Mouse (Mus musculus) layer of hippocampus, adult 9-11 months (tissue): ENCODE data around the gene Hes5.

Experiments
- DNase-seq: peaks from one replicate; pipeline ENCODE4 v3.0.0; 2022

Hes5 gene

DNA sequence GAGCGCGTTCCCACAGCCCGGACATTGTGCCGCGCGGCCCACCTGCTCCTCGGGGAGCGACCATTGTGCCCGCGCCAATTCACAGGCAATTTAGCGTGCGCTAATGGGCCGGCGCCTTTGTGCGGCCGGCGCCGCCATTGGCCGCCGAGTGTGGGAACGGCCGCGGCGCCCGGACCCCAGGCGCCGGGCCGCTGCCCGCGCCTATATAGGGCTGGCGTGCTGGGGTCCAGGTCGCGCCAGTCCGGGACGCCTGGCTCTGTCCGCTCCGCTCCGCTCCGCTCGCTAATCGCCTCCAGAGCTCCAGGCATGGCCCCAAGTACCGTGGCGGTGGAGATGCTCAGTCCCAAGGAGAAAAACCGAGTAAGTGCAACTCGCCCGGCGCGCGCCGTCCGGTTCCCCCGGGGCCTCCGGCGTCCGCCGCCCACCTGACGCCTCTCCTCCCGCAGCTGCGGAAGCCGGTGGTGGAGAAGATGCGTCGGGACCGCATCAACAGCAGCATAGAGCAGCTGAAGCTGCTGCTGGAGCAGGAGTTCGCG, at the start of gene Hes5:
Gene Hes5, plus strand, starts transcription at position 234 of the 536 bp plus-strand sequence.
- peak; percentile 64 for DNase-seq

DNA sequence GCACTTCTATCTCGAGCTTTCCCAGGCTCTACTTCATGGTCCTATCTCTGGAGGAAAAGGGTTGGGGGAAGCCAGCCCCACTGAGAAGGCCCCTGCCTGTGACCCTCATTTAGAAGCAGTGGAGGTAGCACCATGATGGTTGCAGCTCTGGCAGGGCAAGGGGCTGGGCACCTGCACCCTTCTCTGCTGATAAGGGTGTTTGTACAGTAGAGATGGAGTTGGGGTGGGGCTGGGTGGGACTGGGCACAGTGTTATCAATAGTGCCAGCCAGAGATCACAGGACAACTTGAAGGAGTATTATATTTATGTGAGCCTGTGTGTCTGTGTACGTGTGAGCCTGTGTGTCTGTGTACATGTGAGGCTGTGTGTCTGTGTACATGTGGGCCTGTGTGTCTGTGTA, 49.1 kb upstream of the Hes5 start:
- no peak for DNase-seq

DNA sequence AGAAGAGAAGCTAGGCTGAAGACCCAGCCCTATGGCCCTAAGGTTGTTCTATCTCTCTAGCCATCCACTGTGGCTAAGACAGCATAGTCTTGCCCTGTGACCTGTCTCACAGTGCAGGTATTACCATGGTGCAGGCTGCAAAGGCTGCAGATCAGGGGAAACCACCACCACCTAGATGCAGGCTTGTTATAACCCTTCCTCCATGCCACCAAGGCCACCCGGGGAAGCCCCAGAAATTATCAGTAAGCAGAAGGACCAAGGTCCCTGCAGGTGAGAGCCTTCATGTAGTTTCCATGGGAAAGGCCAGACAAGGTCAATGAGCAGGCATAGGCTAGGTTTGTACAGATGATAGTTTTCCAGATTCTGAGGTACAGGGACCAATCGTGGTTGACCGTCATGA, 46.9 kb upstream of the Hes5 start:
- DNase-seq = no peak

DNA sequence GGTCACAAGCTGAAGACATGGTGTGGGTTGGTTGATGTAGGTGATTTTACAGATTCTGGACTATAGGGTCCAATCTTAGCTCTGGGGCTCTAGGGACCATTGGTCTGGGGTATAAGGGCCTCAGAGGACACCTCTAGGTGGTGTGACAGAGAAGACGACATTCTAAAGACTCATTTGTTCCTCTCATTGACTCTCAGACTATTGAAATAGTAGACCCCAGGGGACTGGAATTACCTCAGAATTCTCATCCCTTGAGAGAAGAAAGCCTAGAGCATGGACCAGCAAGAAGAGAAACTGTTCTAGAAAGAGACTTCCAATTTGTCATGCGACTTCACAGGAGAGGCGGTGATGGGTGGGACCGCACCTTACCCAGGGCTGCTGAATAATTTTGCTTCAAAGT, 46.5 kb upstream of the Hes5 start:
- DNase-seq = no peak

DNA sequence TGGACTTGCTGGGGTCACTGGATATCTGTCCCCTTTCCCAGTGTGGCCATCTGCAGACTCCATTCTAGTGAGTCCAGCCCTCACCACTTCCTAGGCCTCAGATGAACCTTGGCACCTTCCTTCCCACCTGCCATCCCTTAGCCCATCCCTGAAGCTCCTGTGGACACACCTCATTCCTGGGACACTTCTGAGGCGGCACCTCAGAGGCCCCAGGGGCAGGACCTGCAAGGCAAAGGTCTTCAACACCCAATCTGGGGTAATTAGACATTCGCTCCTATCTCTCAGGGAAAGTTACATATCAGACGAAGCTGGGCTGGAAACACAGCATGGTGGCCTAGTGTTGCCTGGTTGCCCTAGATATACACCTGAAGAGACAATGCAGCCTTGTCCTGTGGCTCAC, 46.0 kb upstream of the Hes5 start:
- no peak for DNase-seq

DNA sequence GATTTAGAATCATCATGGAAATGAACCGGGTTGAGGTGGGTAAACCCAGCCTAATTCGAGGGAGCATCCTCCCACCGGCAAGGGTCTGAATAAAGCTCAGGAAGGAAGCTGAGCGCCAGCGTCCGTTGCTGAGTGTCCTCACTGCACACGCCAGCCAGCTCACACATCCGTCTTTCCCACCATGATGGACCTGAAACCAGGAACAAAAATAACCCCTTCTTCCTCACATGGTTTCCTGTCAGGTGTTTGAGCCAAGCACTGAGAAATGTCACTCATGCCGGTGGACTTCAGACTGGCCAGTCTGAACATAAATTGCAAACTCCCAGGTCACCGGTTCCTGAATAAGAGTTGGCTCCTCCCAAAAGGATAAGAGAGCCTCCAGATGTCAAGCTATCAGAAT, 45.4 kb upstream of the Hes5 start:
- DNase-seq = no peak

DNA sequence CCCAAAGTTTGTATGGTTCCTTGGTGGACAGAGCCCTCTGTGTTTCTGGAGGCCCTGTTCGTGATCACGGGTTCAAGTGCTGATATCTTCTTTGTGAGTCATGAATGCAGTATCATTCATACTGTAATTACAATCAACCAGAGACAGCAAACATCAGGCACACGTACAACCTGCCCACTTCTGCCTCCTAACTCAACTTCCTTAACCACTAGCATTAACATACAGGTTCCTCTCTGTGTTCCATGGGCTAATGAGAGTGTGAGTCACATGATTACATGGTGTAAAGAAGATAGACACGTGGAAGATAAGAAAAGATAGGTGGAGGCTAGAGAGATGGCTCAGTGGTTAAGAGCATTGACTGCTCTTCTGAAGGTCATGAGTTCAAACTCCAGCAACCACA, 44.1 kb upstream of the Hes5 start:
- no peak for DNase-seq

DNA sequence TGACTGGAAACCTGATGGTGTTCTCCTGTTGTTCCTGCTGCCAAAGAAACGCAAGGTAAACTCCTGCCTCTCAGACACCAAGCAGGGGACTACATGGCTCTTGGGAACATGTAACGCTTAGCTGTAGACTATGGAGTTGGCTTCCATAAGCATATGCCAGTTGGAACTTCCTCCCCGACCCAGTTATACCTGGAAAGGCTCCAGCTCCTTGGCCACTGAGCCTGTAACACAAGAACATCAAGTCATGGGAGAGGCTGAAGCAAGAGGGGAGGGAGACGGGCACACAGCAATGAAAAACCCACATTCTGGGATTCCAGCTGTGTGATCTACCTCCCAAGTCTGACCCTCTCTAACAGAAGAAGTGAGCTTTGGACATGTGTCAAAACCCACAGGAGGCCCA, 38.4 kb upstream of the Hes5 start:
- DNase-seq = no peak

DNA sequence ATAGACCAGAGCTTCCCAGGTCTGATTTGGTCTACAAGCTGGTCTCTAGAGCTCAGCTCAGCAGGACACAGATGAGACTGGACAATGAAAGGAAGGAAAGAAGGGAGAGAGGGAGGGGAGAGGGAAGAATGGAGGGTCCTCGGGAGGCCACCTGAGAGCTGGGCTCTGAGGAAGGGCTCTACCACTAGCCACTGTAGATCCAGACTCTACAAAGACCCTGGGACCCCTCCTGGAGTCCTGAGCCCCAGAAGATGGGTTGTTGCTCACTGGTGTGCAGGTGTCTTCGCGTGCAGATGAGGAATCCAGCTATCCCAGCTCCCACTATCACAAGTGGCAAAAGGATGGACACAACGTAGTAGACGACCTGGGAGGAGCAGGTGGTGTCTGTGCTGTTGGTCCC, 37.8 kb upstream of the Hes5 start:
- no peak for DNase-seq

DNA sequence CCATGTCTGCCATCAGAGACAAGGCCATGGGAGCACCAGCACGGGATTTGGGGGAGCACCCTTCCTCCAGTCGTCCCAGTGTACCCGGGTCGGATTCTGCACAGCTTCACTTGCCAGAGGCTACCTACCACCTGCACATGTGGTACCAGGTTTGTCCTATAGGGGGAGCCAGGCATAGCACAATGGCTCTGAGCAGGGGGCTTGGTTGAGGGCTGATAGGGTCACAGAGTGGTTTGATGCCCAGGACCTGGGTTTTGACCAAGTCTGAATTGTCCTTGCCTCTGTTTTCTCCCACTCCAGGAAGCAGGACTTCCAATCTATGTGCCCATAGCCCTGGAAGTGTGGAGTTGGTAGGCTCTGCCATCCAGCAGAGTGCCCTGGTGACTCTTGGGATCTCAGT, 35.3 kb upstream of the Hes5 start:
- DNase-seq = no peak

DNA sequence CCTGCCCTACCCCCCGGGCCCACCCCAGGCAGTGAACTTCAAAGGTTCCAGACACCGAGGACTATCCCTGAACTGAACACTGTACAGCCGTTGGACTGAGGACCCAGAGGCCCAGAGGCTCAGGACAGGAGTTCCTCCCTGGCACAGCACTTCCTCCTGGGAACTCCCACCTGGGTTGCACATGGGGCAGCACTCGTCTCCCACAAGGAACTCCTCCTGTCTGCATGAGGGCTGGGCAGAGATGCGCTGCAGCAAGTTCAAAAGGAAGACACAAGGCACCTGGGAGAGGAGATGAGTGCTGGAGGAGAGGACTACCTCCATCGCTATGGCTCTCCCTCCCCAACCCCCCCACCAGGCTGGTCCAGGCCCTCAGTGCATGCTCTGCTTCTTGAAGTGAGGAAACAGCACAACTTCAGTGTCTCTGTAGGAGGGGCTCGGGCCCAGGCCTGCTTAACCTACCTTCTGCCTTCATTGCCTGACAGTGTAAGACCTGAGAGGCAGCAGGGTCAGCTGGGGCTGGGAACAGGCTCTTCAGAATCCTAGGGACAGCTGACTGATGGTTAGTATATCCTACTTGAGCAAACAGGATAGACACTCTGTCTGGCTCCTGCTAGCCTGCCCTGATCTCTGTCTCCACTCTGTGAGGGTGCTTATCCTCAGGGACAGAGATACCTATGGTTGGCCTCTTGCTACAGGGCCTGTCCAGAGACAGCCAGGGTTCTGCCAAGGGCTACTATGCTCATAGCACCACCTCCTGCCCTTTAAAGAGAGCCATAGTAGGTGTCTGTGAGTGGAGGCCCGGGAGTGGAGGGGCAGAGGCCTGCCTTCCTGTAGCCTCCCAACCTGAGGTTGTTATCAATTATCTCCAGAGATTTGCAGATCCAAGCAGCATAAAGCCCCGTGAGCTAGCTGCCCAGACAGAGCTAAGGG, 33.5 kb upstream of the Hes5 start:
- DNase-seq = no peak

DNA sequence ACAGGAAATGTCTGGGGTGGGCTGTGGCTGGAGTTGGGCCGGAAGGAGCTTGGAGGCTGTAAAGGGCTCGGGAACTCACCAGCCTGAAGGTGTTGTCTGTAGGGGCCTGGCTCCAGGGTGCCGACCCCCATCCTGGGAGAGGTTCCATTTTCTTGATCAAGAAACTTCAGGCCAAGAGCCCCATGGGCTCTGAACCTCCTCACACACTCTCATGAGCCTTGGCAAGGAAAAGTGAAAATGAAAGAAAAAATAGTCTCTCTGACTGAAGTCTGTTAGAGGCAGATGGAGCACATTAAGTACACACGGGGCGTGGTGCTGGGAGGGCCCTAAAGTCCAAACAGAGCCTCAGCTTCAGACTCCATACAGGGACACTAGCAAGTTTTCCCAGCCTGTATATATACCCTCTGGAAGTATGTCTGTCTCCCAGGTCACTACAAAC, 32.8 kb upstream of the Hes5 start:
- no peak for DNase-seq

DNA sequence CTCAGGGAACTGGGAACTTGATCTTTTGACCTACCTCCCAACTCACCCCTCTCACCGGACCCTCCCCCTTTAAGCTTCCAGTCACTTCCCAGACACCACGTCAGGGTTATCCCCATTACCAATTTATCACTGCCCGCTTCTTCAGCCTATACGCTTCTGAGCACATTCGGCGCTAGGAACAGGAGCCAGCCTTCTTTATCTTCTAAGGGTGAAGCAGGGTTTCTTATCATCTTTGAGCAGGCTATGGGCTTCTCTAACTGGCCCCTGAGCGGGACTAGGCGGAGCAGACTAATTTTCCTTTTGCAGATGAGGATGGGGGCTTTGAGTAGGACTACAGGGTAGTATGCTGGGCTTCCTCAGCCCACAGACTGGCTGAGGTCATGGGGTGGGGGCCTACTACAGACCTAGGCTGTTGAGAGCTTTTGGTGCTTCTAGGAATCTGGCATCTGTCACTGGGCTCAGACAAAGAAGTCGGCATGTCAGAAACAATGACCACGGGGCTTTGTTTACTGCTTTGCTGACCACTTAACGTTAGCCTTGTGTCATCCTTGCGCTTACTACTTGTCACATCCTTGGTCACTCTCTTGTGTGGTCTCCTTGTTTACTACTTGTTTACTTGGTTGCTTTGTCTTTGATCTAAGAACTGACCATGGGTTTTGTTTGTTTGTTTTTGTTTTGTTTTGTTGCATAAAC, 32.2 kb upstream of the Hes5 start, which contains the start of gene Tnfrsf14:
Gene Tnfrsf14, minus strand, starts transcription at position 169 of the 693 bp plus-strand sequence.
- DNase-seq = no peak

DNA sequence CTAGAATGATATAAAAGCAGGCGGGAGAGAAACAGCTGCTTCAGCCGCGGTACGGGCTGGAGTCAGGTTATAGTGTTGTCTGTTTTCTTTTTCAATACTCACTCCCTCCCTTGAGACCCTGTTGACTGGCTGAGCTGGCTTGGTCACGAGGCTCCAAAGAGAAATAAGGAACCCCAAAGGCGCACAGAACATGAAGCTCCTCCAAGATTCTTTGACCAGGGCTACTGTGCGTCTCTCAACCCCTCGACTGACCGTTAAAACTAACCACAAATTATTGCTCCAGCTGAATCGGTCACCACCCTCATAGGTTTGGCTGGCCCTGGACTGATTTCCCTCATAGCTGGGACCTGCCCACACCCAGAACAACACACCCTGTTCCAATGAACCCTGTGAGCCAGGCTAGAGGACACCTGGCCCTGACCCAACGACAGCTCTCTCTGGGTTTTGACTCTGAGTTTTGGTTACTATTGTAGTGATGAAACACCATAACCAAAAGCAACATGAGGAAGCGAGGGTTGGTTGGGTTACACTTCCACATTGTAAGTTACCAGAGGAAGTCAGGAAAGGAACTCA, 31.5 kb upstream of the Hes5 start:
- DNase-seq = no peak

DNA sequence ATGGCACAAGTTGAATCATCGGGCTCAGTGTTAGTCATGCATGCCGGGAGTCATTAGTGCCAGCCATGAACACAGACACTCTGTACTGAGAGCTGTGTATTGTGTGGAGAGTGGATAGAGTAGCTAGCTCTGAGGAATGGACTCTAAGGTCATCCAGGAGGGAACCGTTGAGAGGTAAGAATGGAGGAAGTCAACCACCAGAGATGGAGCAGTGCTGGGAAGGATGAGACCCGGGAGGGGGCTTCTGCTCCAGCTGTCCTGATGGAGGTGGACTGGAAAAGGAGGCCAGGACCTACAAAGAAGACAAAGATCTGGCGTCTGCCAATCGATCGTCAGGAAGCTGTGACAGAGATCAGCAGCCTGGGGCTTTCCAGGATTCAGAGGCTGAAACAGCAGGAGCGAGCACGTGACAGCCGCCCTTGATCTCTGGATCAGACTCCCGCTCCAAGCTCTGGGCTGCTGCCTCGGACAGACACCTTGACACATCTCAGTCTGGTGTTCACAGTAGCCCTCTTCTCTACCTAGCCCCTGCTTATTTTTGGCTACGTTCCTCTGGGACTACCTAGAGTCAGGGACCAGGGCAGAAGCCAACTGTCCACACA, 27.3 kb upstream of the Hes5 start:
- no peak for DNase-seq

DNA sequence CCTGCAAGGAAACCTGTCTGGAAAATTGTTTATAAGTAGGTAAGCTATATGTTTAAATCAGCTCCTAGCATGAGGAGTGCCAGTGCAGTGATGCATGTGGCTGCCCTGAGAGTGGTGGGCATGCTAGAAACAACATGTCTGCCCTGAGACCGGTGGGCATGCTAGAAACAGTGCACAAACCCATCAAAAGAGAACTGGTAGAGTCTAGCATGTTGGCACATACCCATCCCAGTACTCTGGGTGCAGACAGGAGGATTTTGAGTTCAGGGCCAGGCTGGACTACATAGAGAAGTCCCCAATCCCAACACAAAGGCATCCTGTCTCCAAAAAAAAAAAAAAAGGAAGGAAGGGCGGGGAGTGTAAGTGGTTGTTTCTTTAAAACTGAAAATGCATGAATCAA, 25.9 kb upstream of the Hes5 start:
- no peak for DNase-seq

DNA sequence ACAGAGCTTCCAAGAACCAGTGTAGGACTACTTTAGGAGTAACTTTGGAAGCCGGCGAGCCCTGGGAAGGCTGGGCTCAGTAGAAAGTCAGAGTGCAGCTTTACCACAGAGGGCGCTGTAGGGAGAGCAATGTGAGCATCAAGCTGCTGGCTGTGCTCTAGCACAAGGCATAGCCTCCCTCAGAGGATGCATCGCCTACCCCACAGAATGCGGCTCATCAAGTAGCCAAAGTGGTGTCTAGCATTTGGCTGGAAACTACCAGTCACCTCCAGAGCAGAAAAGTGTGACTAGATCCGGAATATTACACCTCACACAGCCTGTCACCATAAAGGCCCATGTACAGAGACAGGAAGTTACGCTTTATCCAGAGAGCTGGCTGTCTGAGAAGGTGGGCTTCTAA, 24.9 kb upstream of the Hes5 start:
- no peak for DNase-seq

DNA sequence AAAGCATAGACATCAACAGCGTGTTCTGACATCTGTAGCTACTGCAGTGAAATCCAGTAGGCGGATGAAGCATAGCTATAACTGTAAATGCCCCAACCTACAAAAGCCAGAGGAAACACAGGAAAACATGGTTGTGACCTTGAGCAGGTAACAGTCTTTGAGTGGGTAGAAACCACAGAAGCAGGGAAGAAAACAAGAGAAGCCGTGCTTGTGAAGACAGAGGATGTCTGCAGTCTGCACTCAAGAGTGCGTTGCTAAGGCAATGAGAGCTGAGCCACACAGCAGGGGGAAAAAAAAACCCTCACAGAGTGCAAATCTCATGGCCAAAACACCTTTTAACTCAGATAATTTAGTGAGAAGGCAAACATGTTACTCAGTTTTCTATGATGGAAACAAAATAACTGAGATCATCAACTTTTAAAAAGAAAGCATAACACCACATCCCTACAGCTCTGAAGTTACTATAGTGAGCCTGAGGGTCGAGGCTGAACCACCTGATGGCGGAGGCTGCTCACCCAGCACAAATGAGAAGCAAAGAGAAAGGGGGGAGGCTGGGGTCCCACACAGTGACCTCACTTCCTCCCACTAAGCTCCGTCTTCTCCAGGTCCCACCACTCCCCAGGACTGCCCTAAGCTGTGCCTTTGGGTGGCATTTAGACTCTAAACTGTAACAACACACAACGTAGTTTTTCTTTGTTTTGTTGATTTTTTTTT, 24.0 kb upstream of the Hes5 start:
- no peak for DNase-seq

DNA sequence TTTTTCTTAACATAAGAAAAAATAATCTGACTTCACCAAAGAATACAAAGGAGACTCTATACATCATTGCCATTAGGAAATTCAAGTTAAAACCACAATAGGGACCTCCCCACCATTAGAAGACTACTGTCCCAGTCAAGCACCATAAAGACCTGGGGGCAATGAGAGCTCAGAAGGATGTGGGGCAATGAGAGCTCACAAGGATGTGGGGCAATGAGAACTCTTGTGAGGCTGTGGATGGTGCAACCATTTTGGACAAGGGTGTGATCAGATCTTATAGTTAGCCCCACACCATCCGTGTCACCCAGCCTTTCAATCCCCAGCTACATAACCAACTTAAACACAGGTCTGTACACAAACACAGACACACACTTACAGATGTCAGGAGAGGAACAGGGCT, 23.0 kb upstream of the Hes5 start:
- no peak for DNase-seq

DNA sequence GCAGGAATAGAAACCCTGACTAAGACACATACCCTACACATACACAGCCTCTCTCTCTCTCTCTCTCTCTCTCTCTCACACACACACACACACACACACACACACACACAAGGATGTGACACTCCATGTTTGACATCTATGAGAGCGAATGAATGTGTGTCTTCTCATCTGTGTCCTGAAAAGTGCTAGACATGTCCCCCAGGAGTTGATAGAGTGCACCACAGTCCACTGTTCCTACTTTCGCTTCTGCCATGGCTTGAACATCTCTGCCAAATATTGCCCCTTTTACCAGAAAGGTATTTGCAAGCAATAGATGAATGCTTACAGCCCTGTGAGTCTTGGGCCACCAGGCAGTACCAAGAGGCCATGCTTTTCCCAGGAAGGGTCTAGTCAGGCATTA, 20.6 kb upstream of the Hes5 start:
- DNase-seq = no peak

DNA sequence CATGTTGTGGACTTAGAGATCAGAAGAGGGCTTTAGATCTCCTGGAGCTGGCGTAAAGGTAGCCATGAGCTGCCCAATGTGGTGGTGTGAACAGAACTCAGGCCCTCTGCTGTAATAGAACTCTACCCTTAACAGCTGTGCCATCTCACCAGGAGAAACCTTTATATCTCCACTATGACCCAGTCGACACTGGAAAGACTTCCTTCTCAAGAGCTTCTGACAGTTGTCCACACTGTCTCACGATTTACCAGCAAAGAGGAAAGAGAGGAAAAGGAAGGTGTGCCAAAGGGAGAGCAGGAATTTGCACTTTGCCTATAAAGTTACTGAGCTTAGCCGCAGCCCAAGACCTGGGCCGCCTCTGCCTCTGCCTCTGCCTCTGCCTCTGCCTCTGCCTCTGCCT, 18.9 kb upstream of the Hes5 start:
- DNase-seq = no peak

DNA sequence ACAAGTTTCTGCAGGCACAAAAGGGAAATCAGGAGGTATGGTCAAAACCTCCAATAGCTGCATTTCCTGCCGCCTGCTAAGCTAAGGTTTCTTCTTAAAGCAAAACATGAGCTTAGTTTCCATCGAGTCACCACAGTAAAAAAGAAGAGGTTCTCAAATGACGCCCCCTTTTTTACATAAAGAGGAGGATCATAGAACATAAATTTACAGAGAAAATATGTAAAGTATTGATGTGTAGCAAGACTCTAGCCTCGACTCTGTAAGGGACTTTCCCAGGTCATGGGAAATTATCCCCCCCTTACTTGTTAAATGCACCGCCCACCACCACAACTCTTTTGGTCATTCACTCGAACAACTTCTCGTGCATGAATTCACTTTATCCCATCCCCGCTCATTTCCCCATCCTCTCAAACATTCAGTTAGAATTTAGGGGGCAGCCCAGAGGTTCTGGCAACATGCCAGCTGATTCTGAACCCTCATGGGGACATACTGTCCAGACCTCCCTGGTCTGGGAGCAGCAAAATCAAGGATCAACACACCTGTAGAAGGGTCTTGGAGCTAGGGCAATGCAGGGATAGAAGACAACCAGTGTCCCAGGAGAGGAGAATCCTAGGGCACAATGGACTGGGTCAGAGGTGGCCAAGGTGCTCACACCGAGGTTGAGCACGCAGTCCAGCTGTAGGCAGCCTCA, 17.9 kb upstream of the Hes5 start:
- no peak for DNase-seq
